Mouse (Mus musculus) MEL (cell line): ENCODE data around the gene Egflam.

ENCODE experiments used
- CTCF ChIP-seq, 3 experiments: IDR thresholded peaks in 2 of 3; conservative IDR thresholded peaks in 1 of 3; 2 replicates each; pipeline ENCODE4 v1.5.1; 2011 to 2012; ENCODE audit warnings: low read length in 3 of 3, low read depth in 2 of 3, mild to moderate bottlenecking in 2 of 3, improper control_type of control experiment in 1 of 3, inconsistent platforms in 1 of 3, mixed read lengths in 1 of 3, moderate library complexity in 1 of 3; ENCODE audit not compliant: control insufficient read depth in 1 of 3, insufficient read depth in 1 of 3, poor library complexity in 1 of 3, severe bottlenecking in 1 of 3
- GATA1 ChIP-seq: IDR thresholded peaks from 2 replicates; pipeline ENCODE4 v1.6.1; 2011; ENCODE audit warnings: low read depth, low read length, improper control_type of control experiment
- MYC ChIP-seq: IDR thresholded peaks from 2 replicates; pipeline ENCODE4 v1.6.1; 2011; ENCODE audit warnings: low read depth, mild to moderate bottlenecking, low read length, improper control_type of control experiment, moderate library complexity
- POLR2A ChIP-seq, 2 experiments: IDR thresholded peaks; 2 replicates each; pipeline ENCODE4 v1.6.1; 2011 to 2012; ENCODE audit warnings: low read length in 2 of 2, mild to moderate bottlenecking in 2 of 2, control low read depth in 1 of 2, improper control_type of control experiment in 1 of 2, low read depth in 1 of 2, moderate library complexity in 1 of 2; ENCODE audit not compliant: control insufficient read depth in 1 of 2, insufficient read depth in 1 of 2, poor library complexity in 1 of 2
- POLR2AphosphoS2 ChIP-seq: IDR thresholded peaks from 2 replicates; pipeline ENCODE4 v1.6.1; 2011; ENCODE audit warnings: low read length, improper control_type of control experiment
- ZNF384 ChIP-seq: IDR thresholded peaks from 2 replicates; pipeline ENCODE4 v1.6.1; 2012; ENCODE audit warnings: low read depth, mild to moderate bottlenecking, inconsistent platforms, low read length, improper control_type of control experiment

GRCm38 (mm10) chr15:7397818-7398608 is at the start of gene Egflam:
- TF ChIP-seq CTCF (IDR thresholded peaks at IDR 0.05 in 2 of 3, conservative IDR thresholded peaks at IDR 0.05 in 1 of 3; ENCODE audit: control insufficient read depth in 1 of 3, insufficient read depth in 1 of 3, low read depth in 2 of 3, low read length in 3 of 3, poor library complexity in 1 of 3, severe bottlenecking in 1 of 3), result no peak
- no peak for TF ChIP-seq GATA1
- TF ChIP-seq POLR2AphosphoS2, result no peak
- TF ChIP-seq MYC, result no peak
- TF ChIP-seq ZNF384, result no peak
- TF ChIP-seq POLR2A (IDR thresholded peaks at IDR 0.05; ENCODE audit: control insufficient read depth in 1 of 2, insufficient read depth in 1 of 2, low read depth in 1 of 2, low read length in 2 of 2, poor library complexity in 1 of 2), result no peak
